Mouse (Mus musculus): ENCODE data around the gene G3bp2.

Gene G3bp2

DNA sequence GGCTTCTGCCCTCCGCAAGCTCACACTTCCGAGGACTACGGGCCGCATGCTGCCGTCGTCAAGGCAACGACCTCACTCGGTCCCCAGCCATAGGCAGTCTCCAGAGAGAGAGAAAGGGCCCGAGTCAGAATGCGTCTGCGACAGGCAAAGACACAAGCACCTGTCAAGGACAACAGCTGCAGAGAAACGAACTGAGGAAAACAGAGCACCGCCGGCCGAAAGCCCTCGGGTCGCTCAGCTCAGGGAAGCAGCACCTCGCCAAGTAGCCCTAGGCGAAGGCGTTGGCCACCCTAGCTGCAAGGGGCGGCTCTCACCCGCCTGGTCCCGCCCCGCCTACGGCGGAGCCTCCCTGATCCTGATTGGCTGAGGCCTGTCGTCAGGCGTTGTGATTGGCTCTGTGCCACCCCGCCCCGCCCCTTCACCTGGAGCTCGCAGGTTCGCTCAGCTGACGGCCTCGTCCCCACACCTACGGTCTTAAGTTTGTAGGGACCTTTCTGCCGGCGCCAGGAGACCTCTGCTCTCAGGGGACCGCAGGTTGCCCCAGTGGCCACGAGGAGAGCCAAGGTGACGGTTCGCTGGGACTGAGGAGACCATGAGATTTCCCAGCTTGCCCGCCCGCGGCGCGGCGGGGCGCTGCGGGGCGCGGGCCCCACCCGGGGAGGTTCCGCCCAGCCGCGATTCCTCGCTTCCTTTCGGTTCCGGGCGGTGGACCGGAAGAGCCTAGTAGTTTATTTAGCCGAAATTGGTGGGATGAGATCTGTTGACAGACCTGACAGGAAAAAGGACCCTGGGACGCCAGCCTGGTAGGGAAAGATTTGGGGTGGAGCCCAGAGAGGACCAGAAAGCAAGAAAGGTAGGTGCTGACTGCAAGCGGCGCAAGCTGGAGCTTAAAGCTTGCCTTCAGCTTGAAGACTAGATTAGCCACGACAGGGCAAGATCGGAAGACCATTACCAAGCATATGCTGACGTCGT lies 40.9 kb downstream of the G3bp2 start:
- ATAC-seq (ENCODE audit: insufficient number of reproducible peaks, low FRiP score, low TSS enrichment) = peak; percentile 96

GRCm38 (mm10) chr5:92019960-92020359 lies 63.6 kb downstream of the G3bp2 start:
- no peak for ATAC-seq (ENCODE audit: insufficient number of reproducible peaks, low FRiP score, low TSS enrichment)

DNA sequence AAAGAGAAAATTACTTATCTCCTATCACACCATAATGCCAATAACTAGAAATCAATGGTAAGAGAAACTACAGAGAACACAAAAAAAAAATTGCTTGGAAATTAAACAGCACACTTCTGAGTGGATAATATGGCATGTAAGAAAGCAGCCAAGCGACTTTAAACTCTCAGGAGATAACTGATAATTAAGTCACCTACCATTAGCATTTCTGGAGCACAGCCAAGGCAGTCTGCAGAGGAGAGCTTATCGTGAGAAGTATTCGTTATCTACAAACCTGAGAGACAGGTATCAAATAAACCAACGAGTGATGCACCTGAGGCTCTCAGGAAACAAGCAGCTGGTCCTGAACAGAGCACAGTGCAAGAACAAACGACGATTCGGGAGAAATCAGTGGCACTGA lies 71.8 kb downstream of the G3bp2 start:
- ATAC-seq (ENCODE audit: insufficient number of reproducible peaks, low FRiP score, low TSS enrichment) = no peak

GRCm38 (mm10) chr5:92009827-92010226 lies 73.7 kb downstream of the G3bp2 start:
- ATAC-seq (ENCODE audit: insufficient number of reproducible peaks, low FRiP score, low TSS enrichment) = no peak

DNA sequence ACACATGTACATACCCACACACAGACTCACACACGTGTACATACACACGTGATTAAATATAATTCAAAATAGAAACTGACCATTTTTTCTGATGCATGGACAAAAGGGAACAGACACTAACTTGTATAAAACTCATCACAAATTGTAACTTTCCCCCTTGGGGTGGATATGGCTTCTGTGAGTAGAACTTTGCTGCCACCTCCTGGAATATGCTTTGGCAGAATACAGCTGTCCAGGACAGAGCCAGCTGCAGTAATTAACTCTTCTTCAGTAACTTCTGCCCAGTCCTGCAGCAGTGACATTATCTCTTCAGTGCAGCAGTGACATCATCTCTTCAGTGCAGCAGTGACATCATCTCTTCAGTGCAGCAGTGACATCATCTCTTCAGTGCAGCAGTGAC lies 80.5 kb downstream of the G3bp2 start:
- ATAC-seq (ENCODE audit: insufficient number of reproducible peaks, low FRiP score, low TSS enrichment) = no peak
